Mouse (Mus musculus): ENCODE measurements around the gene Slc2a13. TPM values are rescaled to one million over a fixed set of nuclear protein-coding genes. Genes with fewer than 3 reads are reported as not detected.

Slc2a13 gene
- polyA plus RNA-seq (2015; fragmentation: Nextera tagmentation; extraction: Ambion mirVana) = 0.75 and 0.93 TPM in 2 replicates

GRCm38 (mm10) chr15:91573111-91573538, at the start of gene Slc2a13:
Slc2a13 (minus strand) TSS chr15:91573261.
- Histone ChIP-seq H3K4me3 (ENCODE audit: low read length) (peak within 1 kb of the TSS; percentile 77), H3K9ac (ENCODE audit: low read depth, low read length) (peak within 1 kb of the TSS; percentile 78), H3K36me3 (ENCODE audit: control insufficient read depth, insufficient read depth, low read length) (no peaks in the 10 kb centered on the region), H3K27me3 (replicated peaks; ENCODE audit: control insufficient read depth, insufficient read depth, low read length) (no peaks in the 10 kb centered on the region), H3K27ac (ENCODE audit: low read length) (peak within 1 kb of the TSS; percentile 72), H3K4me2 (ENCODE audit: low read depth, low read length) (peak within 1 kb of the TSS; percentile 97), H3K4me1 (ENCODE audit: control insufficient read depth, insufficient read depth, low read length) (peaks cover 6% of the 10 kb centered on the region), H3K9me3 (ENCODE audit: control insufficient read depth, low read length) (no peaks in the 10 kb centered on the region)
- ATAC-seq = peak; percentile 96
- WGBS = 0% methylated on average over 26 of the region's 26 CpGs

DNA sequence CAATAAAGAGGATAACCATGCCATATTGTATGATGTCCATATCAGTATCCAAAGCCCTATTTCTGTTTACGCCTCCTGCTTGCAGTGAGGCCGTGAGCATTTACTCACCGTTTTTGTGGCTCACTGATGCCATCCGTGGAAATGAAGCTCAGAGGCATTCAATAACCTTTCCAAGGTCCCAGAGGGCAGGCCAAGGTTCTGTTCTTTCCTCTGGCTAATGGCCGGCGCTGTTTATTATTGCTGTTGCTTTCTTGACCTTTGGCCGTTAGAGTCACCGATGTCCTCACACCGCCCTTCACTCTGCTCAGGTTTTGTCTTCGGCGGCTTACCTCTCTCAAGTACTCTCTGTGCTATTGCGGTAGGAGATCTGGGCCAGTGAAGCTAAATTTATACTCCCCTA, 43.0 kb upstream of the Slc2a13 start:
- H3K9ac ChIP-seq (ENCODE audit: low read depth, low read length) = no peak overlapping the region
- H3K4me3 ChIP-seq (ENCODE audit: low read length) = no peak overlapping the region
- no peak overlapping the region for H3K4me2 ChIP-seq (ENCODE audit: low read depth, low read length)
- H3K27ac ChIP-seq (ENCODE audit: low read length) = no peak overlapping the region
- H3K36me3 ChIP-seq (ENCODE audit: control insufficient read depth, insufficient read depth, low read length) = no peaks in the 10 kb centered on the region
- H3K4me1 ChIP-seq (ENCODE audit: control insufficient read depth, insufficient read depth, low read length) = no peaks in the 10 kb centered on the region
- no peaks in the 10 kb centered on the region for H3K27me3 ChIP-seq (replicated peaks; ENCODE audit: control insufficient read depth, insufficient read depth, low read length)
- no peaks in the 10 kb centered on the region for H3K9me3 ChIP-seq (ENCODE audit: control insufficient read depth, low read length)
- WGBS = 75% methylated on average over 12 of the region's 12 CpGs
- no peak for ATAC-seq

DNA sequence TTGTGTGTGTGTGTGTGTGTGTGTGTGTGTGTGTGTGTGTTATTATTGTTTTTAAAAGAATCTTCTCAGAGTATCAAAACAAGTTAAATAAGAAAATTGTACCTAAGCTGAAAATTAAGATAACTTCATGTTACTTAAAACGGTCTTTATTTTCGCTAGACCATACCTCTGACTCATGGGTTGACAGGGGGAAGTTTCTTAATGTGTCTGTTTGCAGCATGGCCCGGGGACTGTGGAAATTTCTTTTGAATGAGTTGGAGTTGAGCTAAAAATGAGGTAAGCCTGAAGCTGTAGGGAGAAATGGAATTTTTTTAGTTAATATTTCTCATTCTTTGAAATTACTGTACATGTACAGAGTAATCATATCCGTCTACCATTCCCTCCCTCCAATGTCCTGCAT, 42.5 kb upstream of the Slc2a13 start:
- H3K36me3 ChIP-seq (ENCODE audit: control insufficient read depth, insufficient read depth, low read length) = no peaks in the 10 kb centered on the region
- no peak overlapping the region for H3K27ac ChIP-seq (ENCODE audit: low read length)
- no peak overlapping the region for H3K4me2 ChIP-seq (ENCODE audit: low read depth, low read length)
- ATAC-seq = no peak
- no peaks in the 10 kb centered on the region for H3K27me3 ChIP-seq (replicated peaks; ENCODE audit: control insufficient read depth, insufficient read depth, low read length)
- no peaks in the 10 kb centered on the region for H3K4me1 ChIP-seq (ENCODE audit: control insufficient read depth, insufficient read depth, low read length)
- 89% methylated on average over 4 of the region's 4 CpGs for WGBS
- no peaks in the 10 kb centered on the region for H3K9me3 ChIP-seq (ENCODE audit: control insufficient read depth, low read length)
- H3K9ac ChIP-seq (ENCODE audit: low read depth, low read length) = no peak overlapping the region
- H3K4me3 ChIP-seq (ENCODE audit: low read length) = no peak overlapping the region

DNA sequence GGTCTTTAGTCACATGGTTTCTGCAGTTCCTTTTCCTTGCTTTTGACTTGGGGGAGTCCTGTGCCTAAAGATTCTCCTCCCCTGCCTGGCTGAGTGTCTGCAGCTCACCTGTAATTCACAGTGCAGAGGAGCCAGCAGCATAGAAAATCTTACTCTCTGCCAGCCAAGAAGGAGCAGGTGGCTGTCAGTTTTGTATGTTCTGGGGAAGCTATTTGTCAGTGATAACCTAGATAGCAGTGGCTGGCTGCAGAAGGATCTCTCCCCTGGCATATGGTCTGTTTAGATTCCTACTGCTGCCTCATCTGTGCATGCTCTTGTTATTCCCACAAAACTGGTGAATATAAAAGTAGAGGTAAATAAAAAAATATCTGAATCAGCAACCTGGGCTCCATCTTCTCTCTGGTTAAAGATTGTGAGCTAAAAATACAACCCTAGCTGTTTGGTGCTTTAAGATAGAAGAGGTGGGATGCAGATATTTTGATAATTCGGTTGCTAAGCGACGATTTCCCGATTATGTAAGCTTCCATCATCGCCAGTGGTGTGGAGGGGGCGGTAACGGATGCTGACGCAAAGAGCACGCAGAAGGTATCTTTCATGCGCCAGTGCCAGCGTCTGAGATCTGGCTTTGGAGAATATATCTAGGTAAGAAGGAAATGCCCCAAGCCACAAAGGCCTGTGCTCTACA, 41.1 kb upstream of the Slc2a13 start:
- no peaks in the 10 kb centered on the region for H3K4me1 ChIP-seq (ENCODE audit: control insufficient read depth, insufficient read depth, low read length)
- no peak overlapping the region for H3K4me3 ChIP-seq (ENCODE audit: low read length)
- no peaks in the 10 kb centered on the region for H3K9me3 ChIP-seq (ENCODE audit: control insufficient read depth, low read length)
- H3K9ac ChIP-seq (ENCODE audit: low read depth, low read length) = no peak overlapping the region
- H3K36me3 ChIP-seq (ENCODE audit: control insufficient read depth, insufficient read depth, low read length) = no peaks in the 10 kb centered on the region
- no peak overlapping the region for H3K27ac ChIP-seq (ENCODE audit: low read length)
- WGBS = 86% methylated on average over 11 of the region's 11 CpGs
- no peaks in the 10 kb centered on the region for H3K27me3 ChIP-seq (replicated peaks; ENCODE audit: control insufficient read depth, insufficient read depth, low read length)
- no peak for ATAC-seq
- no peak overlapping the region for H3K4me2 ChIP-seq (ENCODE audit: low read depth, low read length)

DNA sequence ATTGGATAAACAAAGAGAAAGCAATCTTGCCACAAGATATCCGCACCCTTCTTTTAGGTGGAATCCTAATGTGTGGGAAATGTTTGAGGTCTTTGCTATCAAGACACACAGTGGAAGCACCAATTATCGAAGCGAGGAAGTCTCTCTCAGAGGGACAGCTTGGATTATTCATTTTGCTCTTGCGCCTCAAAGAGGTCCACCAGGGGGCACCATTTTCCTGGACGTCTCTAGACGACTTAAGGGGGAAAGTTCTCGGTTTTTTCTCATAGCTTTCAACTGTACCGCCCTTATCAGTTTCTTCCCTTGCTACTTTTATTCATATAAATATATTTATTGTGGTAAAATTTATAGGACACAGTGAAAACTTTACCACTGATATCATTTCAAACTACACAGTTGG, 36.7 kb upstream of the Slc2a13 start:
- Histone ChIP-seq H3K4me2 (ENCODE audit: low read depth, low read length) (no peak overlapping the region), H3K9me3 (ENCODE audit: control insufficient read depth, low read length) (no peaks in the 10 kb centered on the region), H3K4me3 (ENCODE audit: low read length) (no peak overlapping the region), H3K36me3 (ENCODE audit: control insufficient read depth, insufficient read depth, low read length) (no peaks in the 10 kb centered on the region), H3K27me3 (replicated peaks; ENCODE audit: control insufficient read depth, insufficient read depth, low read length) (no peaks in the 10 kb centered on the region), H3K4me1 (ENCODE audit: control insufficient read depth, insufficient read depth, low read length) (no peaks in the 10 kb centered on the region), H3K9ac (ENCODE audit: low read depth, low read length) (no peak overlapping the region), H3K27ac (ENCODE audit: low read length) (no peak overlapping the region)
- 27% methylated on average over 8 of the region's 8 CpGs for WGBS
- ATAC-seq = no peak

- no peak for ATAC-seq
- Histone ChIP-seq H3K27me3 (replicated peaks; ENCODE audit: control insufficient read depth, insufficient read depth, low read length) (no peaks in the 10 kb centered on the region), H3K4me2 (ENCODE audit: low read depth, low read length) (no peak overlapping the region), H3K4me3 (ENCODE audit: low read length) (no peak overlapping the region), H3K4me1 (ENCODE audit: control insufficient read depth, insufficient read depth, low read length) (no peaks in the 10 kb centered on the region), H3K27ac (ENCODE audit: low read length) (no peak overlapping the region), H3K9ac (ENCODE audit: low read depth, low read length) (no peak overlapping the region), H3K9me3 (ENCODE audit: control insufficient read depth, low read length) (no peaks in the 10 kb centered on the region), H3K36me3 (ENCODE audit: control insufficient read depth, insufficient read depth, low read length) (no peaks in the 10 kb centered on the region)
- WGBS = 84% methylated on average over 2 of the region's 2 CpGs
Measured at GRCm38 (mm10) chr15:91608811-91609210, 35.8 kb upstream of the Slc2a13 start.

GRCm38 (mm10) chr15:91601197-91601596, 28.1 kb upstream of the Slc2a13 start:
- Histone ChIP-seq H3K9ac (ENCODE audit: low read depth, low read length) (no peak overlapping the region), H3K9me3 (ENCODE audit: control insufficient read depth, low read length) (no peaks in the 10 kb centered on the region), H3K27ac (ENCODE audit: low read length) (no peak overlapping the region), H3K27me3 (replicated peaks; ENCODE audit: control insufficient read depth, insufficient read depth, low read length) (no peaks in the 10 kb centered on the region), H3K4me3 (ENCODE audit: low read length) (no peak overlapping the region), H3K36me3 (ENCODE audit: control insufficient read depth, insufficient read depth, low read length) (no peaks in the 10 kb centered on the region), H3K4me1 (ENCODE audit: control insufficient read depth, insufficient read depth, low read length) (no peaks in the 10 kb centered on the region), H3K4me2 (ENCODE audit: low read depth, low read length) (no peak overlapping the region)
- 60% methylated on average over 7 of the region's 7 CpGs for WGBS
- no peak for ATAC-seq

DNA sequence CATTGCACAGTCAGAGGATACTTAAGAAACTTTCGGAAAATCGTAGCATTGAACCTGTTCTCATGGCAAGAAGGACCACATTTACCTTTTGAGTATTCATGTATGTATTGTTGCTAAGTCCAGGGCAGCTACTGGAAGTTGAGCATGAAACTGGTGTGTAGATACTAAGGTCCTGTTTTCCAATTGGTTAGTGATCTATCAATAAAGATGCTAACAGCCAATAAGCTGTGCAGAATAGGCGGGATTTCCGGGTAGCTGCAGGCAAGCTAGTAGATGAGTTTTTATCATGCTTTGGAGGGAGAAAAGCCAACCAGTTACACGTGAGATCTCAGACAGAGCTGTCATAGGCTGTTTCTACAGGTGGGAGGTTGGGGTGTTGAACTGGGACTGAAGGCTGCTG, 24.2 kb upstream of the Slc2a13 start:
- Histone ChIP-seq H3K36me3 (ENCODE audit: control insufficient read depth, insufficient read depth, low read length) (no peaks in the 10 kb centered on the region), H3K4me1 (ENCODE audit: control insufficient read depth, insufficient read depth, low read length) (no peaks in the 10 kb centered on the region), H3K4me3 (ENCODE audit: low read length) (no peak overlapping the region), H3K4me2 (ENCODE audit: low read depth, low read length) (no peak overlapping the region), H3K27me3 (replicated peaks; ENCODE audit: control insufficient read depth, insufficient read depth, low read length) (no peaks in the 10 kb centered on the region), H3K9me3 (ENCODE audit: control insufficient read depth, low read length) (no peaks in the 10 kb centered on the region), H3K27ac (ENCODE audit: low read length) (no peak overlapping the region), H3K9ac (ENCODE audit: low read depth, low read length) (no peak overlapping the region)
- 82% methylated on average over 5 of the region's 5 CpGs for WGBS
- ATAC-seq = no peak

DNA sequence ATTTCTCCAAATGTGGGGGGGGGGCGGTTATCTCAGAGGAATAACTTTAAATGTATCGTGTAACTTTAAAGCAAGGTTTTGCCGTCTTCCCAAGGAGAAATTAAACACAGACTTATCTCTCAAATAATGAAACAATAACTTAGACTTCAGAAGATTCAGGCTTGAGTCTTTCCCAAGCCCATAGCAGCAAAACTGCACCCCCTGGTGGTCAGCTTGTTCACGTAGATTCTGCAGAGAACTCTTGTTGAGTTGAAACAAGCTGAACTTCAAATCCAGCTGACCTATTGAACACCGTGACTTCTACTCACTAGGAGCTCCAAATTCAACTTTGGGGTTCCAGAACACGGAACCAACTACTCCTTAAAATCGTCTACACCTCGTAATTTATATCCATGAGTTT, 1.4 kb upstream of the Slc2a13 start:
- H3K4me3 ChIP-seq (ENCODE audit: low read length) = no peak overlapping the region
- no peaks in the 10 kb centered on the region for H3K27me3 ChIP-seq (replicated peaks; ENCODE audit: control insufficient read depth, insufficient read depth, low read length)
- no peak for ATAC-seq
- H3K36me3 ChIP-seq (ENCODE audit: control insufficient read depth, insufficient read depth, low read length) = no peaks in the 10 kb centered on the region
- no peaks in the 10 kb centered on the region for H3K9me3 ChIP-seq (ENCODE audit: control insufficient read depth, low read length)
- H3K9ac ChIP-seq (ENCODE audit: low read depth, low read length) = no peak overlapping the region
- WGBS = 27% methylated on average over 8 of the region's 8 CpGs
- peaks cover 4% of the 10 kb centered on the region; the same call in 1 of the 2 replicates for H3K4me1 ChIP-seq (ENCODE audit: control insufficient read depth, insufficient read depth, low read length)
- no peak overlapping the region for H3K27ac ChIP-seq (ENCODE audit: low read length)
- no peak overlapping the region for H3K4me2 ChIP-seq (ENCODE audit: low read depth, low read length)
